Comparison of ENCODE assay signal across 16 mouse cellular contexts in the genomic region with DNA sequence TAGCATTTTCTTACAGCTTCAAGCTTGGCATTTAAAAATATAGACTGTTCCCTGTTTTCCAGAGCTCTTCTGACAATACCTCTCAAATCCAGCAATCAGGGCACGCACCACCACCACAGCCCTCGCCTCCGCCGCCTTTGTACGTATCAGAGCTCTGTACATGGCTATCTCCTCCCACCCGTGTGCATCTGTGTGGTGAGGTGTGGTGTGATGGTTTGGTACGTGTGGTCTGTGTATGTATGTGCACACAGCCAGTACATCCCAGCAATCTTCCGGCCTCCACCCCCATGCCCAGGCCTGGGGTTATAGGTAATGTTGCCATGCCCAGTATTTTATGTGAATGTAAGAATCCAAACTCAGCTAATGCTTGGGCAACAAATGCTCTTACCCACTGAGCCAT. TPM values are rescaled to one million over a fixed set of nuclear protein-coding genes. Genes with fewer than 3 reads are reported as not detected.
DNase-seq lines count a peak whose midpoint lies in the region; ATAC-seq and TF ChIP-seq lines count a peak whose summit lies in the region.
"Had no signal": no experiment of that assay in that cellular context is flagged by ENCODE, and none has a peak within 500 bp of the region (broad histone marks: within the 10 kb centered on the region; RNA-seq: fewer than 3 reads in every experiment).

No protein-coding gene starts in this region.

- no peaks in the 10 kb centered on the region; the same call in 1 of the 2 replicates for H3K36me3 ChIP-seq in intestine, embryonic 15.5 days
- H3K36me3 ChIP-seq in intestine, postnatal 0 days (ENCODE audit: control insufficient read depth, insufficient read depth) = no peaks in the 10 kb centered on the region
- 0 out of 2 replicates have a peak, but pooled peaks cover 2% of the 10 kb centered on the region for H3K36me3 ChIP-seq in liver, embryonic 11.5 days (ENCODE audit: control insufficient read depth, insufficient read depth, low read length)
- no peaks in the 10 kb centered on the region for H3K36me3 ChIP-seq in stomach, embryonic 16.5 days (ENCODE audit: control insufficient read depth, insufficient read depth, low read length)
- H3K36me3 ChIP-seq: heart, embryonic 12.5 days; hindbrain, embryonic 12.5 days; limb, embryonic 12.5 days had no signal

- peaks cover 51% of the 10 kb centered on the region for H3K4me1 ChIP-seq in intestine, embryonic 15.5 days (replicated peaks)
- peaks cover 10% of the 10 kb centered on the region for H3K4me1 ChIP-seq in intestine, postnatal 0 days (replicated peaks; ENCODE audit: control insufficient read depth, insufficient read depth, low read length)
- peaks cover 73% of the 10 kb centered on the region for H3K4me1 ChIP-seq in liver, embryonic 11.5 days (replicated peaks; ENCODE audit: control insufficient read depth, insufficient read depth, low read length)
- peaks cover 66% of the 10 kb centered on the region for H3K4me1 ChIP-seq in stomach, embryonic 16.5 days (ENCODE audit: control insufficient read depth, insufficient read depth, low read length)
- H3K4me1 ChIP-seq in cerebellum, adult 2 months (ENCODE audit: control insufficient read depth, insufficient read depth, low read length) = no peaks in the 10 kb centered on the region

- H3K4me2 ChIP-seq in intestine, embryonic 15.5 days (replicated peaks) = no peak overlapping the region
- H3K4me2 ChIP-seq in intestine, postnatal 0 days (replicated peaks; ENCODE audit: low read depth) = no peak overlapping the region
- H3K4me2 ChIP-seq in liver, embryonic 11.5 days = peak overlapping the region; percentile 78
- H3K4me2 ChIP-seq in stomach, embryonic 16.5 days (ENCODE audit: low read depth, low read length) = no peak overlapping the region
- H3K4me2 ChIP-seq: hindbrain, embryonic 12.5 days; limb, embryonic 12.5 days had no signal

- DNase-seq in spleen, adult 12 weeks (ENCODE audit: low spot score) = peak; percentile 47
- DNase-seq in spleen, postnatal 14 days (ENCODE audit: low spot score in 2 of 2) = no peak
- no peak for DNase-seq in liver, embryonic 11.5 days (ENCODE audit: low spot score)
- DNase-seq in ovary, adult 18-20 months (ENCODE audit: low spot score) = no peak
- DNase-seq in cerebellum, adult 2 months = no peak
- DNase-seq: cerebellum, adult 9-11 months; kidney, adult 9 months had no signal

- 90% methylated on average over 8 of the region's 8 CpGs for WGBS in intestine, embryonic 15.5 days
- WGBS in intestine, postnatal 0 days = 91% methylated on average over 8 of the region's 8 CpGs
- WGBS in liver, embryonic 11.5 days = 56% methylated on average over 8 of the region's 8 CpGs
- WGBS in stomach, embryonic 16.5 days = 87% methylated on average over 8 of the region's 8 CpGs
- WGBS in cerebellum, adult 2 months = 95% methylated on average over 8 of the region's 8 CpGs

- TF ChIP-seq POLR2A in cerebellum, adult 2 months (IDR thresholded peaks at IDR 0.05; ENCODE audit: borderline replicate concordance, insufficient read depth, low read length) = no peak

- TF ChIP-seq CTCF in intestine, postnatal 0 days (IDR thresholded peaks at IDR 0.05; ENCODE audit: low read depth) = no peak
- TF ChIP-seq CTCF in cerebellum, adult 2 months (IDR thresholded peaks at IDR 0.05; ENCODE audit: borderline replicate concordance, insufficient read depth, low read depth, low read length) = no peak

- ATAC-seq in intestine, embryonic 15.5 days = peak; percentile 37; the same call in 1 of the 2 replicates
- no peak for ATAC-seq in intestine, postnatal 0 days
- peak; percentile 82 for ATAC-seq in liver, embryonic 11.5 days (replicated peaks; ENCODE audit: low FRiP score)
- ATAC-seq in stomach, embryonic 16.5 days (ENCODE audit: insufficient read depth, low FRiP score) = peak; percentile 52; the same call in 1 of the 2 replicates

- H3K9me3 ChIP-seq in intestine, embryonic 15.5 days = no peaks in the 10 kb centered on the region
- H3K9me3 ChIP-seq in intestine, postnatal 0 days (ENCODE audit: control insufficient read depth) = no peaks in the 10 kb centered on the region
- H3K9me3 ChIP-seq in liver, embryonic 11.5 days (ENCODE audit: control insufficient read depth, low read length) = no peaks in the 10 kb centered on the region
- no peaks in the 10 kb centered on the region for H3K9me3 ChIP-seq in stomach, embryonic 16.5 days (replicated peaks; ENCODE audit: control insufficient read depth, low read length)
- H3K9me3 ChIP-seq: embryonic facial prominence, embryonic 10.5 days; heart, embryonic 12.5 days; hindbrain, embryonic 12.5 days; limb, embryonic 12.5 days had no signal

- H3K9ac ChIP-seq in intestine, embryonic 15.5 days = no peak overlapping the region
- no peak overlapping the region for H3K9ac ChIP-seq in intestine, postnatal 0 days (ENCODE audit: low read depth, low read length)
- H3K9ac ChIP-seq in liver, embryonic 11.5 days (ENCODE audit: low read depth, low read length) = peak overlapping the region; percentile 53; the same call in 1 of the 2 replicates
- H3K9ac ChIP-seq in stomach, embryonic 16.5 days (ENCODE audit: low read length) = no peak overlapping the region
- H3K9ac ChIP-seq: heart, embryonic 12.5 days; hindbrain, embryonic 12.5 days; limb, embryonic 12.5 days had no signal

- H3K4me3 ChIP-seq in intestine, embryonic 15.5 days (replicated peaks) = no peak overlapping the region
- no peak overlapping the region for H3K4me3 ChIP-seq in intestine, postnatal 0 days (ENCODE audit: low read depth, low read length)
- H3K4me3 ChIP-seq in liver, embryonic 11.5 days (ENCODE audit: low read depth, low read length) = no peak overlapping the region
- H3K4me3 ChIP-seq in stomach, embryonic 16.5 days (replicated peaks; ENCODE audit: low read length) = no peak overlapping the region
- H3K4me3 ChIP-seq in cerebellum, adult 2 months (replicated peaks; ENCODE audit: insufficient read depth, low read depth, low read length) = no peak overlapping the region
- H3K4me3 ChIP-seq: embryonic facial prominence, embryonic 10.5 days; heart, embryonic 12.5 days; hindbrain, embryonic 12.5 days; limb, embryonic 12.5 days; myocyte had no signal

- H3K27ac ChIP-seq in intestine, embryonic 15.5 days = no peak overlapping the region
- no peak overlapping the region; the same call in 1 of the 2 replicates for H3K27ac ChIP-seq in intestine, postnatal 0 days (ENCODE audit: low read depth, low read length)
- H3K27ac ChIP-seq in liver, embryonic 11.5 days (ENCODE audit: low read depth, low read length) = peak overlapping the region; percentile 100
- H3K27ac ChIP-seq in stomach, embryonic 16.5 days (ENCODE audit: low read length) = peak overlapping the region; percentile 92; the same call in 1 of the 2 replicates
- H3K27ac ChIP-seq in cerebellum, adult 2 months (ENCODE audit: insufficient read depth, low read length) = no peak overlapping the region
- H3K27ac ChIP-seq: hindbrain, embryonic 12.5 days; limb, embryonic 12.5 days; macrophage had no signal

- H3K27me3 ChIP-seq in intestine, embryonic 15.5 days (replicated peaks) = no peaks in the 10 kb centered on the region
- no peaks in the 10 kb centered on the region for H3K27me3 ChIP-seq in intestine, postnatal 0 days (replicated peaks; ENCODE audit: control insufficient read depth, insufficient read depth, low read length)
- H3K27me3 ChIP-seq in liver, embryonic 11.5 days (replicated peaks; ENCODE audit: control insufficient read depth, insufficient read depth, low read length) = no peaks in the 10 kb centered on the region
- no peaks in the 10 kb centered on the region for H3K27me3 ChIP-seq in stomach, embryonic 16.5 days (ENCODE audit: control insufficient read depth, insufficient read depth, low read length)
- no peaks in the 10 kb centered on the region for H3K27me3 ChIP-seq in cerebellum, adult 2 months (ENCODE audit: control insufficient read depth, insufficient read depth, low read length)
- H3K27me3 ChIP-seq: heart, embryonic 12.5 days; hindbrain, embryonic 12.5 days; limb, embryonic 12.5 days had no signal

RNA-seq across cellular contexts. Expression of a gene that starts 14.0 kb away (rescaled TPM):
- polyA plus RNA-seq in intestine, embryonic 15.5 days (2015; fragmentation: Nextera tagmentation; extraction: Ambion mirVana) = 7.2 and 7.7 TPM in 2 replicates
- 4.4 and 4.9 TPM in 2 replicates for polyA plus RNA-seq in intestine, postnatal 0 days (2015; fragmentation: Nextera tagmentation; extraction: Ambion mirVana)
- 12.6 and 13.4 TPM in 2 replicates for polyA plus RNA-seq in liver, embryonic 11.5 days (2014; fragmentation: Nextera tagmentation; extraction: Ambion mirVana)
- polyA plus RNA-seq in stomach, embryonic 16.5 days (2015; fragmentation: Nextera tagmentation; extraction: Ambion mirVana) = 8.7 and 9.4 TPM in 2 replicates
- polyA plus RNA-seq in cerebellum, adult 2 months (2012; rRNA removed) = 8.4 and 9.7 TPM in 2 replicates

RNA-seq across cellular contexts. Expression of a gene that starts 56.4 kb away (rescaled TPM):
- polyA plus RNA-seq in intestine, embryonic 15.5 days (2015; fragmentation: Nextera tagmentation; extraction: Ambion mirVana) = 0.59 and 0.63 TPM in 2 replicates
- 0.30 and 0.43 TPM in 2 replicates for polyA plus RNA-seq in intestine, postnatal 0 days (2015; fragmentation: Nextera tagmentation; extraction: Ambion mirVana)
- polyA plus RNA-seq in liver, embryonic 11.5 days (2014; fragmentation: Nextera tagmentation; extraction: Ambion mirVana) = 0.27 and 0.53 TPM in 2 replicates
- polyA plus RNA-seq in stomach, embryonic 16.5 days (2015; fragmentation: Nextera tagmentation; extraction: Ambion mirVana) = 0.70 and 0.71 TPM in 2 replicates
- polyA plus RNA-seq in cerebellum, adult 2 months (2012; rRNA removed) = 0.68 and 0.84 TPM in 2 replicates

Comparison
In these comparisons a context has a peak if more than half of its experiments do, and no peak if none do; other contexts are left out.
1. H3K27ac ChIP-seq: peak in liver, embryonic 11.5 days (single experiment) and stomach, embryonic 16.5 days (single experiment); none in intestine, embryonic 15.5 days (single experiment), intestine, postnatal 0 days (single experiment) and cerebellum, adult 2 months (single experiment).